Mouse (Mus musculus): Measurements from ENCODE around the gene Gm45713. TPM values are rescaled to one million over a fixed set of nuclear protein-coding genes. Genes with fewer than 3 reads are reported as not detected.
"Not testable (repeated sequence)": the region's sequence is repeated elsewhere in the genome, so short reads cannot be mapped to it uniquely, and the experiment has no call there.

Gm45713 gene
- polyA plus RNA-seq, 1 experiment from 2014 or later = 0.60 TPM

DNA sequence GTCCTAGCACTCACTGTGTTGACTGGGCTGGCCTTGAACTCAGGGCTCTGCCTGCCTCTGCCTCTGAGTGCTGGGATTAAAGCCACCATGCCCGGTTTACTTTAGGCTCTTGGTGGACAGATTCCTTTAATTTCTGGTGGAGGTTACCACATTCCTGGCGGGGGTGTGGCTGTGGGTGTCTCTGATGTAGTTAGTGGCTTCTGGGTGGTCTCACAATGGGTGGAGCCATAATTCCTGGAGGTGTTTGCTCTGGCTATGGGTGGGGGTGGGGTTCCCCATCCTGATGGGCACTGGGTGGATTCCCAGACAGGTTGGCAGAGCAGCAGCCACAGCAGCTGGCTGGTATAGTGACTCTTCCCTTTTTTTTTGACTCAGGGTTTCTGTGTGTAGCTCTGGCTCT is 24.1 kb downstream of the Gm45713 start:
- no peak for ATAC-seq (ENCODE audit: low read depth)
- Histone ChIP-seq H3K27ac (ENCODE audit: low read length) (no peak overlapping the region), H3K27me3 (ENCODE audit: control insufficient read depth, insufficient read depth, low read depth, low read length) (no peaks in the 10 kb centered on the region), H3K9ac (ENCODE audit: low read length) (no peak overlapping the region), H3K4me3 (ENCODE audit: low read length) (no peak overlapping the region), H3K4me2 (ENCODE audit: low read depth, low read length) (no peak overlapping the region), H3K9me3 (ENCODE audit: control insufficient read depth, low read length) (no peaks in the 10 kb centered on the region), H3K36me3 (ENCODE audit: control insufficient read depth, insufficient read depth, low read length) (no peaks in the 10 kb centered on the region), H3K4me1 (replicated peaks; ENCODE audit: control insufficient read depth, insufficient read depth, low read length) (no peaks in the 10 kb centered on the region)
- 52% methylated on average over 2 of the region's 2 CpGs for WGBS

DNA sequence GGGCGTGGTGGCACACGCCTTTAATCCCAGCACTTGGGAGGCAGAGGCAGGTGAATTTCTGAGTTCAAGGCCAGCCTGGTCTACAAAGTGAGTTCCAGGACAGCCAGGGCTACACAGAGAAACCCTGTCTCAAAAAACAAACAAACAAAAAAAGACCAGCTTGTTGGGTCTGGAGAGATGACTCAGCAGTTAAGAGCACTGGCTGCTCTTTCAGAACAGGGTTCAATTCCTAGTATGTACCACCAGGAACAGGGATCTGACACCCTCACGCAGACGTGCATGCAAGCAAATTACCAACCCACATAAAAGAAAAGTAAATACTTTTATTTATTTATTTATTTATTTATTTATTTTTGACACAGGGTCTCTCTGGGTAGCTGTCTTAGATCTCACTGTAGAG is 25.9 kb downstream of the Gm45713 start:
- H3K9me3 ChIP-seq (ENCODE audit: control insufficient read depth, low read length); H3K36me3 ChIP-seq (ENCODE audit: control insufficient read depth, insufficient read depth, low read length); H3K4me2 ChIP-seq (ENCODE audit: low read depth, low read length); H3K4me1 ChIP-seq (replicated peaks; ENCODE audit: control insufficient read depth, insufficient read depth, low read length); ATAC-seq (ENCODE audit: low read depth); H3K27ac ChIP-seq (ENCODE audit: low read length); H3K27me3 ChIP-seq (ENCODE audit: control insufficient read depth, insufficient read depth, low read depth, low read length); H3K9ac ChIP-seq (ENCODE audit: low read length); H3K4me3 ChIP-seq (ENCODE audit: low read length): not testable (repeated sequence)
- 77% methylated on average over 4 of the region's 4 CpGs for WGBS

DNA sequence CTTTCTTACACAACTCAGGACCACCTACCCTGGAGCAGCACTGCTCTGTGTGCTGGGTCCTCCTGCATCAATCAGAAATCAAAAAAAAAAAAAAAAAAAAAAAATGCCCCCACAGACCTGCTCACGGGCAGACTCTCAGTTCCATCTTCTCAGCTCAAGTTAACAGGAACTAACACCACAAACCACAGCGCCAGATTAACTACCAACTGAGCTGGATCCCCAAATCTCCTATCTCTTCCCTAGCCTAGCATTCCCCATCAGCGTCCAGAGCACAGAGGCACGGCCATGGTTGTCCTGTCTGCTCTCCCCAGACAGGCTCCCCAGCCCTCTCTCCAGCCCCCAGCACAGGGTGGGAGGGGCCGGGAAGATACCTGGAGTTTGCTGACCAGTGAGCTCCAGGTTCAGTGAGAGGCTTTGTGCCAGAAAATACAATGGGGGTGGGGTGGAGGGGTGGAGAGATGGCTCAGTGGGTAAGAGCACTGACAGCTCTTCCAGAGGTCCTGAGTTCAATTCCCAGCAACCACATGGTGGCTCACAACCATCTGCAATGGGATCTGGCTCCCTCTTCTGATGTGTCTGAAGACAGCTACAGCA is 28.9 kb downstream of the Gm45713 start:
- 58% methylated on average over 5 of the region's 5 CpGs for WGBS
- no peak overlapping the region for H3K4me3 ChIP-seq (ENCODE audit: low read length)
- H3K27ac ChIP-seq (ENCODE audit: low read length) = no peak overlapping the region
- H3K4me2 ChIP-seq (ENCODE audit: low read depth, low read length) = no peak overlapping the region
- no peak for ATAC-seq (ENCODE audit: low read depth)
- no peaks in the 10 kb centered on the region for H3K27me3 ChIP-seq (ENCODE audit: control insufficient read depth, insufficient read depth, low read depth, low read length)
- H3K9ac ChIP-seq (ENCODE audit: low read length) = no peak overlapping the region
- H3K4me1 ChIP-seq (replicated peaks; ENCODE audit: control insufficient read depth, insufficient read depth, low read length) = peaks cover 22% of the 10 kb centered on the region
- no peaks in the 10 kb centered on the region for H3K9me3 ChIP-seq (ENCODE audit: control insufficient read depth, low read length)
- no peaks in the 10 kb centered on the region for H3K36me3 ChIP-seq (ENCODE audit: control insufficient read depth, insufficient read depth, low read length)

DNA sequence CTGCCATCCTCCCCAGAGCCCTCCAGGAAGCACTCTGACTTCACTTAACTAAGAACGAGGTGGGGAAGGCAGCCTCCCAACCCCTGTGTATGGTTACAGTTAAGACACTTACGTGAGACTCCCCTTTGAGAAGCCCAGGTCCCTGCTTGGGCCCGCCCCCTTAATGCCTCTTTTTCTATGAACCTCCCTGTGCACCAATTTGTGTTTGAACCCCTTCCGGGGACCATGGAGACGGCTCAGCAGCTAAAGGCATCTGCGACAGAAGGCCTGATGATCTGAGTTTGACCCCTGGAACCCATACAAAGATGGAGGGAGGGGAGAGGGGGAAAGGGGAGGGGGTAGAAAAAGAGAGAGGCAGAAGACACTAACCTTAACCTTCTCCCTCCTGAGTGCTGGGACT is 29.6 kb downstream of the Gm45713 start:
- H3K27ac ChIP-seq (ENCODE audit: low read length) = no peak overlapping the region

DNA sequence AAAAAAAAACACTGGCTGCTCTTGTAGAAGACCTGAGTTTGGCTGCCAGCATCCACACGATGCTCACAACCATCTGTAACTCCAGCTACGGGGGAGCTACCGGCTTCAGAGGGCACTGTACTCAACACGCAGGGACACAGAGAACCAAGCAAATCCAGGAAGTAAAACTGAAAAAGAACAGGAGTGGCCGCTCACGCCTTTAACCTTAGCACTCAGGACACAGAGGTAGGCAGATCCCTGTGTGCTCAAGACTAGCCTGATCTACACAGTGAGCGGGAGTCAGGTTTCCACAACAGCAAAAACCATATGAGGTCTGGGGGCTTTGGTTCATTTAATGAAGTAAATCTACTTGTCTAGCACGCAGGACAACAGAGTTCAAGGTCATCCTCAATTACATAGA is 30.5 kb downstream of the Gm45713 start:
- H3K4me3 ChIP-seq (ENCODE audit: low read length) = no peak overlapping the region
- H3K27ac ChIP-seq (ENCODE audit: low read length) = no peak overlapping the region
- no peaks in the 10 kb centered on the region for H3K27me3 ChIP-seq (ENCODE audit: control insufficient read depth, insufficient read depth, low read depth, low read length)
- no peaks in the 10 kb centered on the region for H3K36me3 ChIP-seq (ENCODE audit: control insufficient read depth, insufficient read depth, low read length)
- no peak overlapping the region for H3K4me2 ChIP-seq (ENCODE audit: low read depth, low read length)
- H3K9ac ChIP-seq (ENCODE audit: low read length) = no peak overlapping the region
- H3K9me3 ChIP-seq (ENCODE audit: control insufficient read depth, low read length) = no peaks in the 10 kb centered on the region
- no peak for ATAC-seq (ENCODE audit: low read depth)
- WGBS = 77% methylated on average over 8 of the region's 8 CpGs
- H3K4me1 ChIP-seq (replicated peaks; ENCODE audit: control insufficient read depth, insufficient read depth, low read length) = peaks cover 22% of the 10 kb centered on the region

More for the DNA sequence above, 29.6 kb downstream of the Gm45713 start:
- no peak for ATAC-seq (ENCODE audit: low read depth)
- H3K4me2 ChIP-seq (ENCODE audit: low read depth, low read length) = no peak overlapping the region
- H3K4me3 ChIP-seq (ENCODE audit: low read length) = no peak overlapping the region
- H3K36me3 ChIP-seq (ENCODE audit: control insufficient read depth, insufficient read depth, low read length) = no peaks in the 10 kb centered on the region
- H3K9ac ChIP-seq (ENCODE audit: low read length) = no peak overlapping the region
- no peaks in the 10 kb centered on the region for H3K9me3 ChIP-seq (ENCODE audit: control insufficient read depth, low read length)
- no peaks in the 10 kb centered on the region for H3K27me3 ChIP-seq (ENCODE audit: control insufficient read depth, insufficient read depth, low read depth, low read length)
- WGBS = 53% methylated on average over 6 of the region's 6 CpGs
- H3K4me1 ChIP-seq (replicated peaks; ENCODE audit: control insufficient read depth, insufficient read depth, low read length) = peaks cover 22% of the 10 kb centered on the region

DNA sequence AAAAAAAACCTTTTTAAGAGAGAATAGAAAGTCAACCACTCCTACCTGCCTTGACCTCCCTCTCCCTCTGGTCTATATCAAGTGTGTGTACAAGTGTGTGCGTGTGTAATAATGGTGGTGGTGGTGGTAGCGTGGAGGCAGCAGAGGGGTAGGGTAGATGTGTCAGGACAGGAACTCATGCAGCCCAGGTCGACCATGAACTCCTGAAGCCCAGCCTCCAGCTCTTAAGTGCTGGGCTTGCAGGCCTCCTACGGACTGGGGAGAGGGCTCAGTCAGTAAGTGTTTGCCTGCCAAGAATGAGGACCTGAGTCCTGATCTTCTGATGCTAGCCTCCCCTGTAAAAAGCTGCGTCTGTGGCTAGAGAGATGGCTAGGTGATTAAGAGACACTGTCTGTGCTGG is 31.1 kb downstream of the Gm45713 start:
- 64% methylated on average over 5 of the region's 5 CpGs for WGBS
- no peak overlapping the region for H3K4me3 ChIP-seq (ENCODE audit: low read length)

DNA sequence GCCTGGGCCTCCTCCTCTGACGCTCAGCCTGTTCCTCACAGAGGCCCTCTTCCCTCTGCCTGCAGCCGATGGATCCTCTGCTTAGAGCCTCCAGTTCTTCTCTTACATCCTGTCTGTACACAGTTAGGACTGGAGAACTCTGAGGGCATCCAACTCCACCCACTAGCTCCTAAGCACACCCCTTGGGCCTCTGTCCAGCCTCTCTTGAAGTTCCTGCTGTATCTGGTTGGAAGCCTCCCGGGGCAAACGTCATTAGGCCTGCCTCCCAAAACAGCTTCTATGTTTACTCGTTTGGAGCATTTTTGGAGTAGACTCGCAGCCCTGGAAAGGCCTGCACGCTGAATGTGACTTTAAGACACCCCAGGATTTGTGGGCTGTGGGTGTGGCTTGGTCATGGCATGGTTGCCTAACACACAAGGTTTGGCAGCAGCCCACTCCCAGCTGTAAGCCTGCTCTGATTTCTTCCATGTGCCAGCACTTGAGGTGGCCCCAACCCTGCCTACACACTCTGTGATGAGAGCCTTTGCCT is 32.3 kb downstream of the Gm45713 start, which contains the start of gene Fcgrt:
Fcgrt (minus strand) TSS at position 200 of the 529 bp plus-strand sequence.
- H3K27ac ChIP-seq (ENCODE audit: low read length) = peak within 1 kb of the TSS; percentile 91
- WGBS = 14% methylated on average over 7 of the region's 7 CpGs
- H3K4me1 ChIP-seq (replicated peaks; ENCODE audit: control insufficient read depth, insufficient read depth, low read length) = peaks cover 22% of the 10 kb centered on the region
- peak; percentile 98 for ATAC-seq (ENCODE audit: low read depth)
- peak within 1 kb of the TSS; percentile 69 for H3K4me2 ChIP-seq (ENCODE audit: low read depth, low read length)
- H3K9me3 ChIP-seq (ENCODE audit: control insufficient read depth, low read length) = no peaks in the 10 kb centered on the region
- peak within 1 kb of the TSS; percentile 74 for H3K9ac ChIP-seq (ENCODE audit: low read length)
- peak within 1 kb of the TSS; percentile 56 for H3K4me3 ChIP-seq (ENCODE audit: low read length)
- no peaks in the 10 kb centered on the region for H3K27me3 ChIP-seq (ENCODE audit: control insufficient read depth, insufficient read depth, low read depth, low read length)
- peaks cover 3% of the 10 kb centered on the region; the same call in 1 of the 2 replicates for H3K36me3 ChIP-seq (ENCODE audit: control insufficient read depth, insufficient read depth, low read length)

More for the DNA sequence above, 31.1 kb downstream of the Gm45713 start:
- peaks cover 22% of the 10 kb centered on the region for H3K4me1 ChIP-seq (replicated peaks; ENCODE audit: control insufficient read depth, insufficient read depth, low read length)
- no peaks in the 10 kb centered on the region for H3K36me3 ChIP-seq (ENCODE audit: control insufficient read depth, insufficient read depth, low read length)
- H3K27ac ChIP-seq (ENCODE audit: low read length) = no peak overlapping the region
- no peaks in the 10 kb centered on the region for H3K9me3 ChIP-seq (ENCODE audit: control insufficient read depth, low read length)
- no peak overlapping the region for H3K9ac ChIP-seq (ENCODE audit: low read length)
- no peak for ATAC-seq (ENCODE audit: low read depth)
- no peaks in the 10 kb centered on the region for H3K27me3 ChIP-seq (ENCODE audit: control insufficient read depth, insufficient read depth, low read depth, low read length)
- no peak overlapping the region for H3K4me2 ChIP-seq (ENCODE audit: low read depth, low read length)

DNA sequence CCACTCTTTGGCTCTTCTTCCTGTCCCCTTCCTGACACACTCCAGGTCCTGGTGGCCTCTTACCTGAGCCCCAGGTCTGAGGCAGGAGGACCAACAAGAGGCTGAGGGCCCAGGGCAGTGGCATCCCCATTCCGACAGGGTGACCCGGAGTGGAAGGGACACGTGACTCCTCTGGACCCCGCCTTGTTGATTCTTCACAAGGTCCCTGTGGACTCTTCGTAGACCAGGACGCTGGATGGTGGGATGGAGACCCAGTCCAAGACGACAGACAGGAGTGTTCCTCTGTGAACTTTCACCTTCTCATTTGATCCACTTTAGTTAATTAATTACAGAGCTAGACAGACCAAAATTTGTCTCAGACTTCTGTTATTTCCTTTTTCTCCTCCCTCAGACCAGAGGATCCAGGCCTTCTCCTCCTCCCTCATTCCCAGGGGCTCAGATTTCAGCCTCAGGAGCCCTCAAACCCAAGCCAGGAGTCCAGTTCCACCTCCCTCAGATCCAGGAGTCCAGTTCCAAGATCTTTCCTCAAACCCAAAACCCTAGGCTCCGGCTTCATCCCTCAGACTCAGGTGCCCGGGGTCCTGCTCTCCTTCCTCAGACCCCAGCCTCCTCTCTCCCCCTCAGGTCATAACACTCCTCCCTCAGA is 33.0 kb downstream of the Gm45713 start:
- Histone ChIP-seq H3K4me3 (ENCODE audit: low read length) (peak overlapping the region; percentile 56), H3K9me3 (ENCODE audit: control insufficient read depth, low read length) (no peaks in the 10 kb centered on the region), H3K27me3 (ENCODE audit: control insufficient read depth, insufficient read depth, low read depth, low read length) (no peaks in the 10 kb centered on the region), H3K36me3 (ENCODE audit: control insufficient read depth, insufficient read depth, low read length) (peaks cover 4% of the 10 kb centered on the region; the same call in 1 of the 2 replicates), H3K27ac (ENCODE audit: low read length) (peak overlapping the region; percentile 91), H3K4me2 (ENCODE audit: low read depth, low read length) (peak overlapping the region; percentile 69), H3K9ac (ENCODE audit: low read length) (peak overlapping the region; percentile 74), H3K4me1 (replicated peaks; ENCODE audit: control insufficient read depth, insufficient read depth, low read length) (peaks cover 22% of the 10 kb centered on the region)
- ATAC-seq (ENCODE audit: low read depth) = peak; percentile 10; the same call in 1 of the 2 replicates
- 36% methylated on average over 9 of the region's 9 CpGs for WGBS

DNA sequence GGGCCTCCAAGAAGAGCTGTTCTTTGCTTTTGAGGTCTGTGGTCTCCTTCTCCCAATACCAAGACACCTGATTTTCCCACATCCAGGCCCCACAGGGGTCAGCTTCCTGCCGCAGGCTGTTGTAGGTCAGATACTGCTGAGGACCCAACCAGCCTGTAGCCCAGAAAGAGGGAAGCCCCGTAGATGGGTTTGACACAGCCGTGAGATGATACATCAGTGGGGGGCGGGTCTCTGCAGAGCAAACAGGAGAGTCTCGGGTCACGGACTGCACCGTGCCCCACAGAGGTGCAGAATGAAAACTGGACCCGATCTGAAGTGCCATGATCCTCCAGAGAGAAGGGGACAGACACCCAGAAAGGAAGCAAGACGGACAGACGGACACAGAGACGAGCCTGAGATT is 33.6 kb downstream of the Gm45713 start:
- 69% methylated on average over 11 of the region's 11 CpGs for WGBS
- H3K27ac ChIP-seq (ENCODE audit: low read length) = no peak overlapping the region; the same call in 1 of the 2 replicates

More for the DNA sequence above, 33.6 kb downstream of the Gm45713 start:
- peaks cover 22% of the 10 kb centered on the region for H3K4me1 ChIP-seq (replicated peaks; ENCODE audit: control insufficient read depth, insufficient read depth, low read length)
- no peak for ATAC-seq (ENCODE audit: low read depth)
- peak overlapping the region; percentile 74 for H3K9ac ChIP-seq (ENCODE audit: low read length)
- H3K4me3 ChIP-seq (ENCODE audit: low read length) = peak overlapping the region; percentile 56
- no peaks in the 10 kb centered on the region for H3K9me3 ChIP-seq (ENCODE audit: control insufficient read depth, low read length)
- no peaks in the 10 kb centered on the region for H3K27me3 ChIP-seq (ENCODE audit: control insufficient read depth, insufficient read depth, low read depth, low read length)
- peak overlapping the region; percentile 69 for H3K4me2 ChIP-seq (ENCODE audit: low read depth, low read length)
- H3K36me3 ChIP-seq (ENCODE audit: control insufficient read depth, insufficient read depth, low read length) = peaks cover 4% of the 10 kb centered on the region; the same call in 1 of the 2 replicates

Measured in lung, embryonic 16.5 days (tissue).